ENCODE assay signal across 8 mouse cellular contexts in genomic region chr6:126921111-126921881, GRCm38 (mm10). TPM values are rescaled to one million over a fixed set of nuclear protein-coding genes. Genes with fewer than 3 reads are reported as not detected.
DNase-seq lines count a peak whose midpoint lies in the region; ATAC-seq lines count a peak whose summit lies in the region.

Dyrk4 (minus strand) TSS chr6:126921839.

- H3K27ac ChIP-seq in embryonic facial prominence, embryonic 10.5 days (replicated peaks): no peak within 1 kb of the TSS
- no peak within 1 kb of the TSS for H3K27ac ChIP-seq in heart, embryonic 16.5 days (ENCODE audit: low read length)
- no peak within 1 kb of the TSS for H3K27ac ChIP-seq in limb, embryonic 11.5 days (replicated peaks; ENCODE audit: low read depth, low read length)
- no peak within 1 kb of the TSS for H3K27ac ChIP-seq in midbrain, embryonic 11.5 days (ENCODE audit: low read depth, low read length)

- intact Hi-C loops in left cerebral cortex, postnatal 36 days (cut with DNase I): no loop called here

- H3K4me1 ChIP-seq in embryonic facial prominence, embryonic 10.5 days: peaks cover 7% of the 10 kb centered on the region
- H3K4me1 ChIP-seq in heart, embryonic 16.5 days (ENCODE audit: control insufficient read depth, insufficient read depth, low read length): no peaks in the 10 kb centered on the region
- H3K4me1 ChIP-seq in limb, embryonic 11.5 days (ENCODE audit: control insufficient read depth, insufficient read depth, low read length): 0 out of 2 replicates have a peak, but pooled peaks cover 2% of the 10 kb centered on the region
- H3K4me1 ChIP-seq in midbrain, embryonic 11.5 days (ENCODE audit: control insufficient read depth, insufficient read depth, low read length): no peaks in the 10 kb centered on the region

- H3K9ac ChIP-seq in heart, embryonic 16.5 days (ENCODE audit: low read length): peak within 1 kb of the TSS; percentile 62; the same call in 1 of the 2 replicates
- H3K9ac ChIP-seq in limb, embryonic 11.5 days (ENCODE audit: low read length): peak within 1 kb of the TSS; percentile 22
- H3K9ac ChIP-seq in midbrain, embryonic 11.5 days (ENCODE audit: low read length): peak within 1 kb of the TSS; percentile 22; the same call in 1 of the 2 replicates

- 11% methylated on average over 21 of the region's 21 CpGs for WGBS in embryonic facial prominence, embryonic 10.5 days
- 9% methylated on average over 21 of the region's 21 CpGs for WGBS in heart, embryonic 16.5 days
- 12% methylated on average over 21 of the region's 21 CpGs for WGBS in limb, embryonic 11.5 days
- WGBS in midbrain, embryonic 11.5 days: 6% methylated on average over 21 of the region's 21 CpGs

- peak within 1 kb of the TSS; percentile 39 for H3K4me3 ChIP-seq in embryonic facial prominence, embryonic 10.5 days
- peak within 1 kb of the TSS; percentile 38 for H3K4me3 ChIP-seq in heart, embryonic 16.5 days (ENCODE audit: low read length)
- H3K4me3 ChIP-seq in limb, embryonic 11.5 days (ENCODE audit: low read depth, low read length): no peak within 1 kb of the TSS
- no peak within 1 kb of the TSS for H3K4me3 ChIP-seq in midbrain, embryonic 11.5 days (ENCODE audit: low read depth, low read length)

- no peaks in the 10 kb centered on the region for H3K9me3 ChIP-seq in embryonic facial prominence, embryonic 10.5 days
- H3K9me3 ChIP-seq in heart, embryonic 16.5 days (replicated peaks; ENCODE audit: control insufficient read depth, low read length): no peaks in the 10 kb centered on the region
- H3K9me3 ChIP-seq in limb, embryonic 11.5 days (ENCODE audit: control insufficient read depth, low read length): no peaks in the 10 kb centered on the region
- no peaks in the 10 kb centered on the region for H3K9me3 ChIP-seq in midbrain, embryonic 11.5 days (ENCODE audit: control insufficient read depth, low read length)

- peak within 1 kb of the TSS; percentile 63 for H3K4me2 ChIP-seq in heart, embryonic 16.5 days (ENCODE audit: low read depth, low read length)
- H3K4me2 ChIP-seq in limb, embryonic 11.5 days (ENCODE audit: low read depth, severe bottlenecking): peak within 1 kb of the TSS; percentile 38
- peak within 1 kb of the TSS; percentile 26; the same call in 1 of the 2 replicates for H3K4me2 ChIP-seq in midbrain, embryonic 11.5 days

- no peaks in the 10 kb centered on the region for H3K27me3 ChIP-seq in embryonic facial prominence, embryonic 10.5 days (replicated peaks; ENCODE audit: low read depth, poor library complexity, severe bottlenecking)
- no peaks in the 10 kb centered on the region for H3K27me3 ChIP-seq in heart, embryonic 16.5 days (ENCODE audit: control insufficient read depth, insufficient read depth, low read length)
- H3K27me3 ChIP-seq in limb, embryonic 11.5 days (ENCODE audit: control insufficient read depth, insufficient read depth, low read length): no peaks in the 10 kb centered on the region
- no peaks in the 10 kb centered on the region for H3K27me3 ChIP-seq in midbrain, embryonic 11.5 days (ENCODE audit: control insufficient read depth, insufficient read depth, low read length)

- no peak; the same call in 1 of the 2 replicates for ATAC-seq in heart, embryonic 16.5 days (replicated peaks; ENCODE audit: extremely low read depth, insufficient read depth, low FRiP score)
- ATAC-seq in limb, embryonic 11.5 days (ENCODE audit: insufficient number of reproducible peaks, low FRiP score, low TSS enrichment, low read depth): no peak
- ATAC-seq in midbrain, embryonic 11.5 days (ENCODE audit: low FRiP score): peak; percentile 57; the same call in 1 of the 2 replicates
- ATAC-seq in erythroblast, adult 5-6 weeks (replicated peaks; ENCODE audit: low FRiP score, poor library complexity, severe bottlenecking): no peak

- DNase-seq in left cerebral cortex, postnatal 36 days (ENCODE audit: low spot score in 2 of 2): peak; percentile 5 to 12
- DNase-seq in left cerebral cortex, adult 11 months (ENCODE audit: low spot score): no peak
- peak; percentile 19 for DNase-seq in embryonic facial prominence, embryonic 10.5 days (ENCODE audit: low spot score)
- peak; percentile 26 for DNase-seq in limb, embryonic 11.5 days (ENCODE audit: low spot score)
- peak; percentile 88 for DNase-seq in midbrain, embryonic 11.5 days (ENCODE audit: low spot score, missing footprints)
- DNase-seq in thymus, postnatal 25 days: peak; percentile 30

- peaks cover 44% of the 10 kb centered on the region for H3K36me3 ChIP-seq in embryonic facial prominence, embryonic 10.5 days (replicated peaks)
- H3K36me3 ChIP-seq in heart, embryonic 16.5 days (ENCODE audit: control insufficient read depth, insufficient read depth): peaks cover 33% of the 10 kb centered on the region
- peaks cover 12% of the 10 kb centered on the region; the same call in 1 of the 2 replicates for H3K36me3 ChIP-seq in limb, embryonic 11.5 days (ENCODE audit: control insufficient read depth, insufficient read depth, low read length)
- H3K36me3 ChIP-seq in midbrain, embryonic 11.5 days (ENCODE audit: control insufficient read depth, insufficient read depth, low read length): peaks cover 3% of the 10 kb centered on the region; the same call in 1 of the 2 replicates

RNA-seq across cellular contexts. Expression of gene Dyrk4, which starts in this region (rescaled TPM):
- under 1 TPM; 0.15 to 0.18 TPM for total RNA-seq in left cerebral cortex, postnatal 36 days (2021)
- polyA plus RNA-seq in embryonic facial prominence, embryonic 10.5 days (2016; fragmentation: Nextera tagmentation; extraction: Ambion mirVana): not detected in 2 replicates
- polyA plus RNA-seq in heart, embryonic 16.5 days (2015; fragmentation: Nextera tagmentation; extraction: Ambion mirVana): 0.39 and 0.59 TPM in 2 replicates
- not detected in 2 replicates for polyA plus RNA-seq in limb, embryonic 11.5 days (2014; fragmentation: Nextera tagmentation; extraction: Ambion mirVana)
- polyA plus RNA-seq in midbrain, embryonic 11.5 days (2014; fragmentation: Nextera tagmentation; extraction: Ambion mirVana): 0.11 TPM in 1 of 2 replicates, not detected in the other
- not detected in 2 replicates for total RNA-seq in erythroblast, adult 5-6 weeks (2015; ENCODE audit: low replicate concordance)
- total RNA-seq in erythroblast, adult 5-6 weeks (2017; ENCODE audit: low replicate concordance): 0.60 TPM in 1 of 2 replicates, not detected in the other

Comparison
In these comparisons a context has a peak if more than half of its experiments do, and no peak if none do; other contexts are left out.
1. Peak in DNase-seq in left cerebral cortex, postnatal 36 days; RNA of the gene not detected or under 1 TPM.
2. Peak in DNase-seq and H3K4me3 ChIP-seq in embryonic facial prominence, embryonic 10.5 days; RNA of the gene not detected or under 1 TPM.
3. Peak in DNase-seq, H3K9ac ChIP-seq and H3K4me2 ChIP-seq in limb, embryonic 11.5 days; RNA of the gene not detected or under 1 TPM.
4. Peak in DNase-seq, ATAC-seq, H3K9ac ChIP-seq and H3K4me2 ChIP-seq in midbrain, embryonic 11.5 days; RNA of the gene not detected or under 1 TPM.